Mouse (Mus musculus) limb, embryonic 14.5 days (tissue): Measurements from ENCODE around the gene Bcam. TPM values are rescaled to one million over a fixed set of nuclear protein-coding genes. Genes with fewer than 3 reads are reported as not detected.

ENCODE experiments used
- ATAC-seq: fragments of 200-750 bp; cut with Nextera tagmentation; 2 replicates; pipeline ENCODE4 v1.8.0; 2017; ENCODE audit warnings: low read depth, moderate number of reproducible peaks, moderate TSS enrichment; ENCODE audit not compliant: low FRiP score
- DNase-seq: peaks from one replicate; pipeline ENCODE4 v3.0.0-alpha.2; 2015; ENCODE audit warnings: low spot score
- H3K27ac ChIP-seq: fragments of 300-500 bp; sonication (generic); replicated peaks from 2 replicates; pipeline ENCODE4 v1.5.1; 2014; ENCODE audit warnings: low read depth, mild to moderate bottlenecking, low read length, moderate library complexity, mixed read lengths
- H3K27me3 ChIP-seq: fragments of 300-500 bp; sonication (generic); 2 replicates; pipeline ENCODE4 v1.6.1; 2014; ENCODE audit warnings: low read length, mixed read lengths; ENCODE audit not compliant: control insufficient read depth, insufficient read depth
- H3K36me3 ChIP-seq: fragments of 300-500 bp; sonication (generic); 2 replicates; pipeline ENCODE4 v1.6.1; 2014; ENCODE audit warnings: mild to moderate bottlenecking, low read length, moderate library complexity, mixed read lengths; ENCODE audit not compliant: control insufficient read depth, insufficient read depth
- H3K4me1 ChIP-seq: fragments of 300-500 bp; sonication (generic); 2 replicates; pipeline ENCODE4 v1.6.1; 2014; ENCODE audit warnings: antibody characterized with exemption, low read length, mixed read lengths; ENCODE audit not compliant: control insufficient read depth, insufficient read depth
- H3K4me2 ChIP-seq: fragments of 300-500 bp; sonication (generic); replicated peaks from 2 replicates; pipeline ENCODE4 v1.6.1; 2014; ENCODE audit warnings: low read depth, mild to moderate bottlenecking, low read length, moderate library complexity; ENCODE audit not compliant: severe bottlenecking
- H3K4me3 ChIP-seq: fragments of 300-500 bp; sonication (generic); replicated peaks from 2 replicates; pipeline ENCODE4 v1.5.1; 2014; ENCODE audit warnings: low read length
- H3K9ac ChIP-seq: fragments of 300-500 bp; sonication (generic); 2 replicates; pipeline ENCODE4 v1.6.1; 2014; ENCODE audit warnings: mild to moderate bottlenecking, low read depth, low read length, moderate library complexity; ENCODE audit not compliant: severe bottlenecking
- H3K9me3 ChIP-seq: fragments of 300-500 bp; sonication (generic); 2 replicates; pipeline ENCODE4 v1.6.1; 2016; ENCODE audit warnings: low read length; ENCODE audit not compliant: control insufficient read depth
- POLR2A ChIP-seq: fragments of 200-500 bp; IDR thresholded peaks from 2 replicates; pipeline ENCODE4 v1.8.0; 2012; ENCODE audit warnings: inconsistent platforms, mild to moderate bottlenecking, moderate library complexity, borderline replicate concordance; ENCODE audit not compliant: insufficient read depth, insufficient read length; ENCODE audit errors: extremely low read depth
- WGBS: fragments of 180-500 bp; shearing (Covaris S2); extraction: QIAGEN DNeasy Blood & Tissue Kit; methylation state at CpG from one replicate; pipeline ENCODE4 v1.1.7; 2014; 5-methylcytosine and 5-hydroxymethylcytosine counted together
- polyA plus RNA-seq, 2 experiments: library from polyadenylated mRNA; depleted of rRNA in 1 of 2; stranded (reverse) in 1 of 2; unstranded in 1 of 2; fragments of >200 nt; fragmentation: Nextera tagmentation in 1 of 2; extraction: Ambion mirVana in 1 of 2; gene quantifications; 2 replicates each; pipeline versions ENCODE4 v1.2.1 to v1.2.3; 2012 to 2014

The Bcam gene
- polyA plus RNA-seq, 2 experiments, result 94.3 to 116 TPM

GRCm38 (mm10) chr7:19752652-19753051 lies 18.2 kb downstream of the Bcam start:
- TF ChIP-seq POLR2A, result no peak
- H3K9me3 ChIP-seq, result no peaks in the 10 kb centered on the region
- no peak overlapping the region for H3K4me3 ChIP-seq
- H3K36me3 ChIP-seq, result 0 out of 2 replicates have a peak, but pooled peaks cover 4% of the 10 kb centered on the region
- no peak overlapping the region for H3K27ac ChIP-seq
- DNase-seq (no peak), ATAC-seq (no peak)
- H3K4me2 ChIP-seq, result no peak overlapping the region
- H3K9ac ChIP-seq, result no peak overlapping the region
- no peaks in the 10 kb centered on the region for H3K27me3 ChIP-seq
- 69% methylated on average over 8 of the region's 8 CpGs for WGBS
- peaks cover 11% of the 10 kb centered on the region for H3K4me1 ChIP-seq

GRCm38 (mm10) chr7:19751070-19751383 lies 19.8 kb downstream of the Bcam start:
- Histone ChIP-seq H3K4me2 (no peak overlapping the region), H3K9me3 (no peaks in the 10 kb centered on the region), H3K4me3 (no peak overlapping the region), H3K9ac (no peak overlapping the region), H3K36me3 (no peaks in the 10 kb centered on the region), H3K27ac (no peak overlapping the region), H3K4me1 (peaks cover 23% of the 10 kb centered on the region), H3K27me3 (no peaks in the 10 kb centered on the region)
- WGBS, result 74% methylated on average over 4 of the region's 4 CpGs
- no peak for ATAC-seq
- TF ChIP-seq POLR2A, result no peak
- no peak for DNase-seq

DNA sequence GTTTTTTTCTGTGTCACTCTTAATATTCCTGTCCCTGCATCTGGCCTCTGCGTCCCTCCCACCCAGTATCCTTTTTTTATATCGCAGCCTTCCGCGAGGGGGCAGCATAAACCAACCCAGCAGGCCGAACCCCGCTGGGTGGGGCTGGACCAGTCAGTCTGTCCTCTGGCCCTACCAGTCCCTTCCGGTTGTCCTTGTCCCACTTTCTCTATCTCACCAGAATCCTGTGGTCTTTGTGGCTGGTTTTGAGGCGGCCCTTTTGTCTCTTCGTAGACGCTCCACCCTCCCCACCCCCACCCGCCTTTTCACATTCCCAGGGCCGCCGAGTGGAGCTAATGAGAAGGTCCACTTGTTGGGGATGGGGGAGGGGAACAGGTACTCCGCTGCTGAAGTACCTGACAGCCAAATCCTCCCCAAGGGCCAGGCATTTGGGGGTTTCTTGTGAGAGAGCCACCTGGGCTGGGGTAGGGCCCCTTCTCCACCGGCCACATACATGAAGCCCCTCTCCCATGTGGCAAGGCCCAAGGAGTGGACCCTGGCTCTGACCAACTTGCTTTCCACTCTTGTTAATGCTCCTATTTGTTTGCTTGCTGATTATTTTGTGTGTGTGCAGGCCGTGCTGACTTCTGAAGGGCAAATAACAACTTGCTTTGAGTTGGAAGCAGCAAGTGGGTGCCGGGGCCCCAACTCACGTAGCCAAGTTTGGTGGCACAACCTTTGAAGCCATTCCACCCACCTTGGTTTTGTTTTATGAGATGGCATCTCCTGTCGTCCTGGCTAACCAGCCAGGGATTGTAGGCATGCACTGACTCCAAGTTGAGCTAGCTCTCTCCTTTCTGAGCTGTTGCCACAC lies 20.4 kb downstream of the Bcam start, which contains the start of gene Nectin2:
Nectin2 (minus strand) TSS at position 267 of the 853 bp plus-strand sequence.
- H3K36me3 ChIP-seq, result no peaks in the 10 kb centered on the region
- peak; percentile 31; the same call in 1 of the 2 replicates for TF ChIP-seq POLR2A
- H3K27me3 ChIP-seq, result no peaks in the 10 kb centered on the region
- WGBS, result 17% methylated on average over 19 of the region's 19 CpGs
- peak within 1 kb of the TSS; percentile 88 for H3K4me2 ChIP-seq
- no peaks in the 10 kb centered on the region for H3K9me3 ChIP-seq
- peak within 1 kb of the TSS; percentile 87 for H3K27ac ChIP-seq
- H3K9ac ChIP-seq, result peak within 1 kb of the TSS; percentile 85
- ATAC-seq, result peak; percentile 73
- DNase-seq, result peak; percentile 85
- peak within 1 kb of the TSS; percentile 93 for H3K4me3 ChIP-seq
- peaks cover 23% of the 10 kb centered on the region for H3K4me1 ChIP-seq

GRCm38 (mm10) chr7:19749389-19750216 lies 21.2 kb downstream of the Bcam start:
- no peak for TF ChIP-seq POLR2A
- WGBS, result 2% methylated on average over 36 of the region's 46 CpGs
- peak; percentile 95 for ATAC-seq
- no peaks in the 10 kb centered on the region for H3K9me3 ChIP-seq
- peak; percentile 98 for DNase-seq
- no peaks in the 10 kb centered on the region for H3K36me3 ChIP-seq
- peaks cover 28% of the 10 kb centered on the region for H3K4me1 ChIP-seq
- H3K4me3 ChIP-seq, result peak overlapping the region; percentile 93
- H3K27ac ChIP-seq, result peak overlapping the region; percentile 87
- no peaks in the 10 kb centered on the region for H3K27me3 ChIP-seq
- peak overlapping the region; percentile 88 for H3K4me2 ChIP-seq
- H3K9ac ChIP-seq, result peak overlapping the region; percentile 85
